Mouse (Mus musculus): ENCODE measurements at regions not wholly inside any gene's neighbourhood (a gene's known extent, or its start where the extent isn't known, plus 50 kb on each side); places are given as distances from the start of the nearest gene placed in this dataset.

GRCm38 (mm10) chr8:12151679-12152078 is 126.9 kb upstream of the A230072I06Rik start:
- peak; percentile 20 for DNase-seq

DNA sequence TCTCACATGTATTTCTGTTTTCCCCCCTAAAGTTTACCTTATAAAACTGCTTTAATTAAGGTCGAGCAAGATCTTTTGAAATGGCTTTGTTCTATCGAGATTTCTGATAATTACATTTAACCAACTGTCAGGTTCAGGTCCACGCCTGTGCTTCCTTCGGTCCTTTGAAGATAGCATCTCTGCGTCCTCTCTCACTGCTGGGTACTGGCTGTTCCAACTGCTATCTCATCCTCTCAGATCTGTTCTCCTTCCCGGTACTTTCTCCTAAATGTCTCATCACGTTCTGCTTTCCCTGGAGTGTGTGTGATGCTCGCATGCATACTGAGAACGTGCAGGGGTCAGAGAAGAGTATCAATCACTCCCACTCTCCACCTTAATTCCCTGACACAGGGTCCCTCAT is 125.8 kb upstream of the A230072I06Rik start:
- DNase-seq = no peak

DNA sequence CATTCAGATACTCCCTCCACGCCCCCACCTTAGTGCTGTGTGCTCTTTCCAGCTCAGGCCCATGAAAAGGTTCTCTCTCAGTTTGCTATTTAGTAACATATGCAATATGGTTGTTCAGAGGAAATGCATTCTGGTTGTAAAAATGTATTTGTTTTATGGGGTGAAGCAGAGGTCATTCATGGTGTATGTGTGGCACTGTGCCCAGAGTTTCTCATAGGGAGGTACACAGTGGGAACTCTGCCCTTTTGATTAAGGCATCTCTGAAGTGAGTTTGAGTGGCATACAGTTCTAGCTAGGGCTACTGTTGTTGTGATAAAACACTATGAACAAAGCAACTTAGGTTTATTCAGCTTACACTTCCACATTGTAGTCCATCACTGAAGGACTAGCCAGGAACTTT is 121.7 kb upstream of the A230072I06Rik start:
- DNase-seq = no peak

DNA sequence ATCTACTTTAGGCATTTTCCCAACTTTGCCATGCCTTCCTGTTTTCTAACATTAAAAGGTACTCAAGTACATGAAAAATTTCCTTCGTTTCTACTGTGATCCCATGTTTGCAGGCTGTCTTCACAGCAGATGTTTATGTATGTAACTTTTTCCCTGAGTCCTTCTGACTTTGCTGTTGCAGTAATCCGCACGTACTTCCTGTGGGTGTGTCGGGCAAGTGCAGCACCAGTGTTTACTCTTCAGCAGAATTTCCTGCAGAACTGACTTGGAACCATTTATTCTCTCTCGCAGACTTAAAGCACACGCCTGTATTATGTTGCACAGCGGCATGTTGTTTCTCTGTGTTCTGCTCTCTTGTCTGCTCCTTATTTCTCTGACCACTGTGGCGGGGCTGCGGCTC is 120.4 kb upstream of the A230072I06Rik start:
- DNase-seq = no peak

DNA sequence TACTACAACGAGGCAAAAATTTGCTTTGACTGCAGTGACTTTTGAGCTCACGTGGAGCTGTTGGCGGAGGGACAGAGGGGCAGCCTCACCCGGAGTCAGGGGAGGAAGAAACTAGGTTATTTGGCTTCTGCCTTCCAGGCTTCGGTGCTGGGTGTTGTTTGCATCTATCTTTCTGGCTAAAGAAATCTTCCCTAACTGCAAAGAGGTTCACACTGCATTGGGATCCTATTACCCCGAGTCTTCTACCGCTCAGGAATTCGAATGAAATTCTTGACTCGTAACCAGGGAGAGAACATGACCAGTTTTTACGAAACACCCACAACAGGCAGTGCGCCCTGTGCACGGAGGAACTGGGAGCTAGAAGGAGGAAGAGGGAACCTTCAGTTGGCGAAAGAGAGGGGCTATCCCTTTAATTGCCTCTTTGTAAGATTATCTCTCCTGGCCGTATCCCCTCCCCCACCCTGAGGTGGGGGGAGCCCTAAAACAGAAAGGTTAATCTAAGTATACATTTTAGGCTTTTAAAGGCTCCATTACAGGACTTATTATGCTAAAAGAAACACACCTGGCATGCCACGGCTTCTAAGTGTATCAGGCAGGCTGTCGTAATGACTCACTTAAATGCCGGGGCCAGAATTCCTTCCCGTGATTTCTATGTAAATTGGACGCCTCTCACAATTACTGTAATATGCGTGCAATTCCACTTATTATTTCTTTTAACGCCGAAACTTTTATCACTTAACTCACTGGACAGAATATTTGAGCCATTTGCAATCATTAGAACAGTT is 115.5 kb upstream of the A230072I06Rik start:
- DNase-seq = peak; percentile 33

- no peak for DNase-seq
Observed at GRCm38 (mm10) chr8:12165487-12166152, 113.0 kb upstream of the A230072I06Rik start.

GRCm38 (mm10) chr8:12171788-12172187 is 106.8 kb upstream of the A230072I06Rik start:
- no peak for DNase-seq

DNA sequence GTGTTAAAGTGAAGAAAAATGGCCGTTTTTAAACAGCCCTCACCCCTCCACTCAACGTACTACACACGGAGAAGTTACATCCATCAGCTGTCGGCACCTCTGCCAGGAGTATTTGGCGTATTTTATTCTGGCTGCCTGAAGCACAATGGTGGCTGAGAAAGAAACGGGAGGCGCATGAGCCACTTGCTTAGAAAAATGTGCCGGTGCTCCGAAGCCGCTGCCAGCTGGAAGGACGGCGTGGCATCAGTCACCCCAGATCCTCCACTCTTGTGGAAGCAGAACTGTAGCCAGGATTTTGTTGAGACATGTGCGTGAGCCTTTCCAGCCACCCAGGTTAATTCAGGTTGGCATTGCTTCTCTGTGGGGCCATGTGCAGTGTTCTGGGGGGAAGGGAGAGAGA is 103.1 kb upstream of the A230072I06Rik start:
- no peak for DNase-seq

GRCm38 (mm10) chr8:12184666-12185065 is 94.0 kb upstream of the A230072I06Rik start:
- no peak for DNase-seq

DNA sequence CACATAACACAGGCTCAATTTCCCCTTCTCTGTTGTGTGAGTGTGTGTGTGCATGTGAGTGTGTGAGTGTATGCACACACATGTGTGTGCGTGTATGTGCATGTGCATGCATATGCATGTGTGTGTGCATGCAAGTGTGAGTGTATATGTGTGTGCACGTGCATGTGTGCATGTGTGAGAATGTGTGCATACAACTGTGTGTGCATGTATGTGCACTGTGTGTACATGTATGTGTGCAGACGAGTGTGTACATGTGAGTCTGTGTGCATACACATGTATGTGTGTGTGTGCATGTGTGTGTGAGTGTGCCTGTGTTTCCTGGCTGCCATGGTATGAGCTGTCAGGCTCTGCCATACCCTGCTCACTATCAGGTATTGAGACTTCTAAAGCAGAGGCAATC is 91.3 kb upstream of the A230072I06Rik start:
- no peak for DNase-seq

DNA sequence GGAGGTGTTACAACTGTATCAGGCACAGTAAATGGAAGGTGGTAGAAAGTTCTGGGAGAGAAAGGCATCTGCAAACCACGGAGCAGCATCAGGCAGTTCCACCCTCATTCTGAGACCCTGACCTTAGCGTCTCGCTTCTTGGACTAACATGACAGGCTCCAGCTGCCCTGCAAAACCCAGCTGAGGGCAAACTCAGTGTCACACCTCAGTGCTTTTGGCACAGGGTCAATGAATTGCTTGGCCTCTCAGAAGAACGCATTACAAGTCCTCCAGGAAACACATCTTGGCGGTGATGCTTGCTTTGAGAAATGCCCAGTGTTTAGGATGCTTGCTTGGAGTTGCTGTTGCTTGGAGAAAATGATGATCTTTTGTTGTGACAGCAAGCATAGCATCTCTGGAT is 90.2 kb upstream of the A230072I06Rik start:
- peak; percentile 70 for DNase-seq

GRCm38 (mm10) chr8:12188960-12189359 is 89.7 kb upstream of the A230072I06Rik start:
- no peak for DNase-seq

GRCm38 (mm10) chr8:12192006-12192405 is 86.6 kb upstream of the A230072I06Rik start:
- peak; percentile 19 for DNase-seq

DNA sequence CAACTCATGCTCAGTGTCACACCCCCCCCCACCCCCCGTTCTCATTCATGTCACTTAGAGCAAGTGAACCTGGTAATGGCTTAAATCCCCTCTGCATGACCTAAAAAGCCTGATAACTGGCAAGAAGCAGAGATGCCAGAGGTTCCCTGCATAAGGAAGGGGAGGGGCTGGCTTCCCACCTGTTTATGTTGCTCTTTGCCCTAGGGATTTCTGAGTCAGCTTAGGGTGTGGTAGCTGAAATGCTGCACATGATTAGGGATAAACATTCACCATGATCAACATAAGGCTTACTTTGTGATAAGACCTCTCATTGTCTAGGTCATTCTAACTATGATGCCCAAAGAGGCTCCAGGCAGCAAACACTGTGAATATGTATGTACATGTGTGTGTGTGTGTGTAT is 72.7 kb upstream of the A230072I06Rik start:
- no peak for DNase-seq

GRCm38 (mm10) chr8:12207412-12207811 is 71.2 kb upstream of the A230072I06Rik start:
- no peak for DNase-seq

GRCm38 (mm10) chr8:12213774-12214173 is 64.8 kb upstream of the A230072I06Rik start:
- DNase-seq = no peak

DNA sequence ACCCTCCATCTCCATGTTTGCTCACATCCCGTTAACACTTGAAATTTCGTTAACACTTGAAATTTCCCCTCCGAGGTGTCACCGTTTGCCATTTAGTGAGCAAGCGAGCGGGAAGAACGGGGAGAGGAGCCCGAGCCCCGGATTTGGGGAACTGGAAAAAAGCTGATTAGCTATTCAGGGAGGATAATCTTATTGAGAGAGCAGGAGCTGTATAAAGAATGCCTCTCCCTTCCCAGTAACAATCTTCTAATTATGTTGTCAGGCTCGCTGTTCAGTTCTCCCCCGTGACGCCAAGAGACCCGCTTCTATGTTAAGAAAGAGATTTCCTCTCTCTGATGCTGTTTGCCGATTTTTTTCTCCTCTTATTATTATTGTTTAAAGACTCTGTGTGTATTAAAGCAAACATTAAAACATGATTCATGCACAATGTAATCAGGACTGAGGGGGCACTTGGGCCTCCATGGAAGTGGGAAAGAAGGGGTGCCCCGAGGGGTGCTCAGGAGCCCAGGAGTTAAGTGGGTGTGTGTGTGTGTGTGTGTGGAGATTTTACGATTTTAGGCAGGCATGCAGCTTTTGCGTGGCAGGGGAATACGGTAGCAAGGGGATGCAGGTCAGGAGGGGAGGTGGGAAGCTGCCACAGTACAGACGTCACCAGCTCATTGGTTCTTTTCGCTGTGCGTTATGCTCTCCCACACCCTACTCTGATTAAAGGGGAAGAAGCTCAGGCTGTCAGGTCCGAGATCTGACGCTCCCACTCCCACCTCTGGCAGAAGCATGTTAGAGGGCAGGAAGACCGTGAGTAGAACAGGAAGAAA is 64.2 kb upstream of the A230072I06Rik start:
- no peak for DNase-seq

DNA sequence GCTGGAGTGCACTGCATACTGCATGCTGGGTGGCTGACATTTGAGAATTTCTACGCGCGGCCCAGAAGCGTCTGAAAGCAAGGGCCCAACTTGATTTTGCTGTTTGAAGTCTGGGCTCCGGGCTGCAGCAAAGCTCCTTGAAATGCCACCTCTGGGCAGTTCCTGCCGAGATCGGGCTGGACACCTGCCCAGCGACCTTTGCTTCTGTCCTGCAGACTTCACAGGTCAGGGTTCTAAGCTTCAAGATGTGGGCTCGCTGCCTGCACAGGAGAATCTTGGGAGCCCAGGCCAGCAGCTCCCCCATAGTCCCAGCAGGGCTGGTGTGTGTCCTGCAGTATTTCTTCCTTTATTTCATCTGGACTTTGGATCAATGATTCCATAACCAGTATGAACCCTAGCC is 57.1 kb upstream of the A230072I06Rik start:
- DNase-seq = peak; percentile 90

GRCm38 (mm10) chr8:12223376-12223775 is 55.2 kb upstream of the A230072I06Rik start:
- DNase-seq = no peak

Data from kidney, adult 9 months (tissue).